Mouse (Mus musculus): ENCODE results near the gene Pigq.

Pigq gene

DNA sequence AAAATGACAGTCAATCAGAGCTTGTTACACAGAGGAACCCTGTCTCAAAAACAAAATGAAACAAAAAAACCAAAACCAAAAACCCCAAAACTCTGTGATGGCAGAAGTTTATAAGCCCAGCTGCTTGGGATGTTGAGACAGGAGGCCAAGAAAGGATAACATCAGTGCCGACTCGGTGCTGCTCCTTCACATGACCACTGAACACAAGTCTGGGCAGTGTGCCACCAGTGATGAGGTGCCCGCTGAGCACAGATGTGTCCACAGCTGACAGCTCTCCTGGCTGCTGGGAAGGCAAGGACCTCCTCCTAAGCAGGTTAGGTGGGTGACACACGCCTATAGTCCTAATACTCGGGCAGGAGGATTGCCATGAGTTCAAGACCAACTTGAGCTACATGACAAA is 22.6 kb downstream of the Pigq start:
- DNase-seq (ENCODE audit: low spot score): no peak

DNA sequence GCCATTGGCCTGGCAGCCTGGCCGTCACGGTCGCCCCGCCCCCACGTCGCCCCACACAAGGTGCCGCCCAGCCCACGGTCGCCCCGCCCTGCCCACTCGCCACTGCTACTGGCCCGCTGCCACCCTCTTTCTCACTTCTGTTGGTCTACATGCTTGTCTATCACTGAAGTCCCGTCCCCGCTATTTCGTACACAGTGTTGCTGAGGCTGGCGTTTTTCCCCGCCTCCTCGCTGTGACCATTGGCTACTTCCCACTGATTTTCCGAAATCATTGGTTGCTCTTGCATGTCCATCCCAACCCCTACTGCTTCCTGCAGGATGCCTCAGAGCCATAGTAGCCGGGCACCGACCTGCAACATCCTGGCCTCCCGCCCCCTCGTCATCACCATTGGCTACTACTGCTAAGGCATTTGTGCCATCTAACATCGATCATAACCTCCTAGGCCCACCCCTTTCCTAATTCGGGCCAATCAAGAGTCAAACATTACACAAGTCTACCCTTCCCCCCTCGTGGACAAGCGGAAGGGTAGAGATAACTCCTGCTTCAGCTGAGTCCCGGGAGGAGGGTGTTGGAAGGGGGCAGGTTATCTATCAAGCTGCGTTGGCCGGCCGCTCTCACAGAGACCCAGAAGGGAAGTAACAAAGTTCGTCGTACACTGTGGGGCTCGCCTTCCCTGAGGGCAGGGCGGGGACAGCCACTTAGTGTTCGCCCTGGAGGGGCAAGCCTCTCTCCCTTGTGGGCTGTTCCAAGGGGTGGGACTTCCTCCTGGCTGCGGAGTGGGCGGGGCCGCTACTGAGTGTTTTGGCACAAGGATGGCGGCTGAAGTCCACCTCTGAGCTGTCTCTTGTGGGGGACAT is 24.7 kb downstream of the Pigq start:
- DNase-seq (ENCODE audit: low spot score): peak; percentile 100

DNA sequence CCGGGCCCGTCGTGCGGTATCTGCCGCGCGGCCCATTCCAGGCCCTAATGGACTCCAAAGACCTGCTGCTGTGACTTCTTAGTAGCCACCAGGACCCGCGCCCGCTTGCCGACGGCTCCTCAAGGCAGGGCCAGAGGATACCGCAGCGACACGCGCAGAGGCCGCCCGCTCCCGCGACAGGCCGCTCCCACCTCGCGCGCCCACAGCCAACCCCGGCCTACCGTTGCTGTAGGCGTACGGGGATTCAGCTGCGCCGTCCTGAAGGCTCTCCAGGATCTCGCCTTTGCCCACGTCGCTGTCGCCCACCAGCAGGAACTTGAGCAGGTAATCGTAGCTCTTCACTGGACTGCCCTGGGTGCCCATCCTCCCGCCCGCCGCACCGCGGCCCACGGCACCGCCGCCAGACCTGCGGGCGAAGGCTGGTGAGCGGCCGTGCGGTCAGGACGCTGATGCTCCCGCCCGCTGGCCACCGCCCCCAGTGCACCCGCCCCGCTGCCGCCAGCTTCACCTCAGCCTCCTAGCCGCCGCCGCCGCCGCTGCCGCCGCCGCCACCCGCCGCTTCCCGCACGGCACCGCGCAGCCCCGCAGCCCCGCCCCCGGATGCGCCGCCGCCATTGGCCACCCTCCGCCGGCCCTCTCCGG is 25.5 kb downstream of the Pigq start, which contains the start of gene Rab40c:
Gene Rab40c, minus strand, starts transcription at position 584 of the 642 bp plus-strand sequence.
- DNase-seq (ENCODE audit: low spot score): no peak

DNA sequence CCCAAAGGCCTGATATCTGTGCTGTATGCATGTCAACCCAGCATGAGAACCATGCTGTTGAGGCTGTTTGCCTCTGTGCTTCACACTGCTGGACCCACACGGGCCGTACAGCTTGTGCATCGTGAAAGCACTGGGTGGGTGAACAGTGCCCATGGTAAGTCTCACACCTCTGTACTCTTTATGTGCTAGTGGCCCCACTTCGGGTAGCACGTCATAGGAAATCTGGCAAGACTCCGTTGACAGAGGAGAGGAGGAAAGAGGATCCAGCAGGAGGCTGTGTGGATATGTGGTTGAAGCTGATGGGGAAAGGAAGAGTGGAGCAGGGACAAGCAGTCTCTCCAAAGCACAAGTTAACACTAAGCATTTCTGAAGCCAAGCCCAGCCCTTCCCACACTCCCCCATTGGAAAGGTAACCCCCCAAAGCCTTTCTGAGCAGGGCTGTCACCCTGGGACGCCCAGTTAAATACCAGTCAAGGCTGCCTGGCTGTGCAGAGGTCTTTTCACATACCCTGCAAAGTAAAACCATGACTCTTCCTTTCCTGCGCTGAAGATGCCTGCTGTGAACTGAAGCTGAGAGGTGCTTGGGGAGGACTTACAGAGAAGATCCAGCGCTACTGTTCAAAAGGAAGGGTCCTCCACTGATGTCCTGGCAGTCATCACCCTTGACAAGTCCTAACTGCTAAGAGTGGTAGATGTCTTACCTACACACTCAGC is 26.5 kb downstream of the Pigq start:
- DNase-seq (ENCODE audit: low spot score): no peak

DNA sequence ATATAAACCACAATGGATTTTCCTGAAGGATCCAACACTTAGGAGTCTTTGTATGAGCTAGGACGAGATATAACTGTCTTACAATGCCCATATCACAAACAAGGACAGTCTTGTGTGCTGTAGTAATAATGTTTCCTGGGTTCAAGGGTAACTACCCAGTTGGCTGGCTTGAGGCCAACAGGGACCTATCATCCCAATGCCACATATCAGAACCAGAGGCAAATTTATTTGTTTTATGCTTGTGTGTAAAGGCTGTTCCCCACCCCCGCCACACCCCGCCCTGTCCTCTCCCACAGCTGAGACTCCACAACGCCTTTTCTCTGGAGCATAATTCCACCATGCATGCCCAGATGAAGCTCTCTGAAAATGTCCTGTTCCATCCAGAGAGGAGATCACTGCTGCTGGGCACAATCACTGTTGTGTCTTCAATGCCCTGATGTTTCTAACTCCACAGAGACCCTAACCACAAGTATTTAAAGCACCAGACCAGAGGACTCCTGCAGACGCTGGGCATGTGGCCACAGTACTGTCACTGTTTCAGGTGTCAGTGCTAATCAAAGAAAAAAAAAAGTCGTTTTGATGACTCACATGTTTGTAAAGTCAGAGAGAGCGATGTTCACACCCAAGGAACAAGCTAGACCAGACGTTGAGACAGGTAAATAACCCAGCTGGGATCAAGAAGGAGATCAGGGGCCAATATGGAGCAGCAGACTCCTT is 27.6 kb downstream of the Pigq start:
- no peak for DNase-seq (ENCODE audit: low spot score)

DNA sequence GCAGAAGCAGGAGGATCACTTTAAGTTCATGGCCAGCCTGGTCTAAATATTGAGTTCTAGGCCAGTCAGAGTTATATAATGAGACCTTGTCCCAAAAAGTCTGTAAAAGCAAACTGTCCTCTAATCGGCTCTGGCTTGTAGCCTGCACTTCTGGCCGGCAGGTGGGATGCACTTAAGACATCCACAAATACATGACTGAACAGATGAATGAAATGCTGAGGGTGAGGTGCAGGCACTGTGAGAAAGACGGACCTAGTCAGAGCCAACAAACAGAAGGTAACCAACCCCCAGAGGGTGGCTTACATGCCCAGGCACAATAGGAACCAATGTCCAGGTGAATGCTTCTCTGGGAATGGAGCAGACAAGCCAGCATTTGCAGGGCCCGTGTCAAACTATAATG is 30.4 kb downstream of the Pigq start:
- no peak for DNase-seq (ENCODE audit: low spot score)

DNA sequence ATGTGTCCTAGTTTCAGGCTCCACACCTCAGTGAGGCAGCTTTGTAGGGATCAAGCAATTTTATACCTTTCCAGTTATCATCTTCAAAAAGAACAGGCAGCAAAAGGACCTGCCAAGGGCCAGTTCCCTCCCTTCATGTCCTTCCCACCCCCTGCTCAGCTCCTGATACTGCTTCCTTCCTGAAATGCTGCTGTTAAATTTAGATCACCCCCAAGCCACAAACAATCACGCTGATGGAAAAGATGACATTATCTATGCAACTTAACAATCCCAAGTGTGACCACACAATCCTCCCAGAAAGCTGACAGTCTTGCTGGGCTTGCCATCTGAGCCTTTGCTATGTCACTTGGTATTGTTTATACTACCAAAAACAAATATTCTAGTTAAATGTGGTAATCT is 30.9 kb downstream of the Pigq start:
- DNase-seq (ENCODE audit: low spot score): no peak

DNA sequence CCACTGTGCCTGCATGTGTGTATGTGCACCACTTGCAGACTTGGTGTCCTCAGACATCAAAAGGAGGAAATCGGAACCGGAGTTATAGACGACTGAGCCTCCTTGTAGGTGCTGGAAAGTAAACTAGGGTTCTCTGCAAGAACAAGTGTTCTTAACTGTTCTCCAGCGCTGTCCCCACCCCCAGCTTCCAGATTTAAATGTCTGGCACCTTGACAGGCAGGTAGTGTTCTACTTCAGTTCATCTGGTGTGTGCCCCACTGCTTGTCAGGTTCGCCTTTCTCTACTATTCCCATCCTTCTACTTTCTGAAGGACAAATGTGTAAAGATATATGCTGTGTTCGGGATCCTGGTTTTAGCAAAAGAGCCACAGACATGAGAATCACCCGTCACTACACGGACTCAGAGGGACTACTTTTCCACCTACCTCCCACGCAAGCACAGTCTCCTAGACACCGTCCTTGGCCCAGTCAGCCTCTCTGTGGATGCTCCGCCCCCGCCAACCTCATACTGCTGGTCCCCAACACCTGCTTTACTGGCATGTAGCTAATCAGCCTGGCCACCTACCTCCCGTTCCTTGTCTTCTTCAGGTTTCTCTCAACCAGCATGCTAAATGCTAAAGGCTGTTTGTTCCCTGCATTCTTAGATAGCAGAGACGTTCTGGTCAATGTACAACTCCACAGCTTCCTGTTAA is 31.4 kb downstream of the Pigq start:
- peak; percentile 12 for DNase-seq (ENCODE audit: low spot score)

DNA sequence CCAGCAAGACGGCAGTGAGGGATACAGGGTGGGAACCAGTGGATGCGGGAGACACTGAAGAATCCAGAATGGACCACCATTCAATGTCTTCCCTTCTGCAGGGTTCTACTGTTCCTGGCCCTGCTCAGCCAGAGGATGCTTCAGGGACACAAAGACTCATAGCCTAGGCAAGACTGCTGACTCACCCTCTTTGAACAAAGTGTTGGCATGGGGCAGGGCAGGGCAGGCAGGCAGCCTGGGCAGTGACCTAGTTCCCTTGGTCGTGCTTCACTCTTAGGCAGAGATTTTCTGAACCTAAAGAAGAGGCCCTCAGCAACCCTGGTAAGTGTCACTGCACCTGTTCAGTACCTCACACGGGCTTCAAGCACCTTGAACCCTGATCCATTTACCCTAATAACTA is 32.9 kb downstream of the Pigq start:
- DNase-seq (ENCODE audit: low spot score): no peak

DNA sequence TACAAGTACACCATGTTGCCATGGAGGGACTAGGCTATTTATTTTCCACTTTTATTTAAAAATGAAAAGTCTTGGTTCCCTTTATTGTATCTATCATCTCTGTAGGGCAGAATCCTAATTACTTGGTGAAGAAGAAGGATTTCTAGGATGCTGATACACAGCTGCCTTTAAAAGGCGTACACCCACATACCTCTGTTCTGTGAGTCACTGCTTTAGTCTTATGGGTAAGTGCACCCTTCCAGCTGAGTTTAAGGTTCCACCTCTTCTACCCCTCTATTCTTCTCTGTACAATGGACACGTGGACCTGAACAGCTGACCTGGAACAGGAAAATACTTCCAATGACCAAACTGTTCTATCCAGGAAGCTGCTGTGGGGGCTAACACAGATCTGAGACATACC is 37.1 kb downstream of the Pigq start:
- no peak for DNase-seq (ENCODE audit: low spot score)

DNA sequence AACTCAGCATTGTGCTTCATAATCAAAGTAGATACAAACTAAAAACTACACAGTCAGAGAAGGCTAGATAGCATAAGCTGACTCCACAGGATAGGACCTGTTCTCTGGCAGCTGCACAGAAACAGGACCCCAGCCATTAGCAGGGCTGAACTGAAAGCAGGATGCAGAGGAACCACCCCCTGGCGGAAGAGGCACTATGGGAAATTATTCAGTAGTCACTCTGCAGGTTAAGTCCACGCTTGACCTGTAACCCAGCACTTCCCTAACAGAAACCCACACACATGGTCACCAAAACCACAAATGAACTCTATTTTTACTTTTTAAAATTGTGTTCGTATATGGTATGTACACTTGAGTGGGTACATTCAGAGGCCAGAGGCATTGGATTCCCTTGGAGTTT is 41.7 kb downstream of the Pigq start:
- DNase-seq (ENCODE audit: low spot score): no peak

DNA sequence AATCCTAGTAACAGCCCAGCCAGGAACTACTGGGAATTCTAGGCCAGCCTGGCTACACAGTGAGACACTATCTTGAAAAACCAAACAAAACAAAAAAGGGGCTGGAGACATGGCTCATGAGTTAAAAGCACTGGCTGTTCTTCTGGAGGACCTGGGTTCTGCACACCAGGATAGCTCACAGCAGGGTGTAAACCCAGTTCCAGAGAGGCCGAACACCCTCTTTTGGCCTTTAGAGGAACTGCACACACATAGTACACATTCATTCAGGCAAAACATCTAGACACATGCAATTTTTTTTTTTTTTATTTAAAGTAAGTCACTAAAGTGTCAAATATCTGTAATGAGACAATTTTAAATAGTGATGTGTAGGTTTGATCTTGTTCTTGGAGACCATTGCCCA is 44.5 kb downstream of the Pigq start:
- DNase-seq (ENCODE audit: low spot score): no peak

DNA sequence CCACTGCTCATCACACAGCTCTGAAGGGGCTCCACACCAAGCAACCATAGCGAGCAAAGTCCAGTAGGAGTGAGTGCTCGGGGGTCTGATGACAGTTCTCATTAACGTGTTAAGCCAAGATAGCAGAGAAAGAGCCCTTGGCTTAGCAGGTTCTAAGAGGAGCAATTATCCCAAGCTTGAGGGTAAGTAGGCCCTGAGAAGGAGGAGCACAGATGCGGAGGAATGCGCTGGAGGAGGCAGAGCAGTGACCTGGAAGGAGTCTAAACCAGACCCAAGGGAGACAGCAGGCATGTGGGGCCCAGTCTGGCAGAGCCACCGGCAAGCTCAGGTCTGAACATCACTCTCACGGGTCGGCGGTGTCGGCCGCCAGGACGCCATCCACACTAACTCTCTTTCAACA is 48.8 kb downstream of the Pigq start:
- no peak for DNase-seq (ENCODE audit: low spot score)

DNA sequence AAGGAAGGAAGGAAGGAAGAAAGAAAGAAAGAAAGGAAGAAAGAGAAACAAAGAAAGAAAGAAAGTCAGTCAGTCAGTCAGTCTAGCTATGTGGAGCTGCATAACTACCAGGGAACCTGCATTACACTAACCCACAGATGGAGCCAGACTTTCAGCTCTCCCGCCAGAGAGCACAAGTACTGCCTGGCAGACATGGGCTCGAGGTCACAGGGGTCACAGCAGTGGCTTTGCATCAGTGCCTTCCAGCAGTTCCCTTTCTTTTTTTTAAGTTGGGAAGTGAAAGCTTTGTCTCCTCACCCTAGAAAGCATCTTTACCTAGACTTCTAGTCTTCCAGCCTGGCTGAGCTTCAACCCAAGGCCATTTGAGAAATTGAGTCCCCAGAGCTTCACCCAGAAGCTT is 49.3 kb downstream of the Pigq start:
- no peak for DNase-seq (ENCODE audit: low spot score)

DNA sequence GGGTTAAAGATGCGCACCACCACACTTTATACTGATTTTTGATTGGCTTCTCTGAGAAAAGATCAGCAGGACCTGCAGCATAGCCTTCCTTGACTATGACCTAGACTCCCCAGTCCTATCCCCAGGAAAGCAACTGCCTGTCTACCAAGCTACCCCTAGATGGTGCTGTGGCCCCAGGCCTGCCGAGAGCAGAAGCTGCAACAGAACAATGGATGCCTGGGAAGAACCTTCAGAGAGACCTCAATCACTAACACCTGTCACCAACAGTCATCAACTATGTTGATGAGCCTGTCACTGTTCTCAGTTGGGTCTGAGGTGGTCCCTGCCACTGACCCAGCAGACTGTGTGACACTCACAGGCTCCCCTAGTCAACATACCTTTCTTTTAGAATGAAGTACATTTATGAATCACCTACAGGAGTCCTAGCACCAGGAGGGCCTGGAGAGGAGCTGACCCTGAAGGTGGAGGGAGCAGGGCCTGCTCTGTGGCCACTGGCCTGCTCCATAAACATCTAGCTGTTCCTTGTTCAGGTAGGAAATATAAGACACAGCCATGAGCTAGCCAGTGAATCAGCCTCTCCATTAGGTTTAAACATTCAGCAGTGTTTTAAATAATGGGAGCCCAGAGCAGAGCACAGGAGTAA is 50.6 kb downstream of the Pigq start:
- DNase-seq (ENCODE audit: low spot score): peak; percentile 66

DNA sequence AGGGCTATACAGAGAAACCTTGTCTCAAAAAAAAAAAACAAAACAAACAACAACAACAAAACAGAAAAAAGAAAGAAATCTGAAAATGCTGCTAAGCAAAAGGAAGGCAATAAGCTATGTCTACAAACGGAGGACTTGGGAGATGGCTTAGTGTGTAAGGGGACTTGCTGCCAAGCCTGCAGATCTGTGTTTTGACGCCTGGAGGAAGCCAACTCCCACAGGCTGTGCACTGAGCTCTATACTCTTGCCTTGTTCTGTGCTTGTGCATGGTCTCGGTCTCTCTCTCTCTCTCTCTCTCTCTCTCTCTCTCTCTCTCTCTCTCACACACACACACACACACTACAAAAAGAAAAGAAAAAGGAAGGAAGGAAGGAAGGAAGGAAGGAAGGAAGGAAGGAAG is 55.9 kb downstream of the Pigq start:
- DNase-seq (ENCODE audit: low spot score): no peak

DNA sequence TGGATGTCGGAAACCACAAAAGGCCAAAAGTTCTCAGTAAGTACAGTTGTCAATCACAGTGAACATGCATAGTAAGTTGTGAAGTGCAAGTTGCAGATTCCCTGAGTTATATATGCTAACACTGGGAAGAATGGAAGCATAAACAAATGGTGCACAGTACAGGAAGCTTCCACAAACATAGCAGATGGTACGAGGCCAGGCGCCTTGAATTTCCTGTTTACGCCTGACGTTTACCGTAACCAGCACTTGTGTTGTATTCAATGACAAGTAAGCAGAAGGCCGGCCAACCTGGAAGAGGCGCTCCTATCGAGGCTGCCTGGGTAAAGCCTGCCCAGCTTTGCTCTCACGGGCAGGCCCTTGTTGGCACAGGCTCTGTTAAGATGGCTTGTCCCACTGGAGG is 57.3 kb downstream of the Pigq start:
- no peak for DNase-seq (ENCODE audit: low spot score)

DNA sequence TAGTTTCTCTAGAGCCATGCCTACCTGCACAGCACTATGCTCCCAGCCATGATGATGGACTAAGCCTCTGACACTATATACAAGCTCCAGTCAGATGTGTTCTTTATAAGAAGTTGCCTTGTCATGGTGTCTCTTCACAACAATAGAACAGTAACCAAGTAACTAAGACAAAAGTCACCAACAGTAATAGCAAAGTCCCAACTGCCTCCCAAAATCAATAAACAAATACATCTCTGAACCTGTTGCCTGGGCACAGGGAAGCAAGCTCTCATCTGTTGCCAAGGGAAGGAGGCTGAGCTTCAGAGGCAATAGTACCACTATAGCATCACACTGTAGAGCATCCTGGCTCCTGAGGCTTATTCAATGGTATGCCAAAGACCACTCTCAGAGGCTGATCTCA is 57.9 kb downstream of the Pigq start:
- no peak for DNase-seq (ENCODE audit: low spot score)

DNA sequence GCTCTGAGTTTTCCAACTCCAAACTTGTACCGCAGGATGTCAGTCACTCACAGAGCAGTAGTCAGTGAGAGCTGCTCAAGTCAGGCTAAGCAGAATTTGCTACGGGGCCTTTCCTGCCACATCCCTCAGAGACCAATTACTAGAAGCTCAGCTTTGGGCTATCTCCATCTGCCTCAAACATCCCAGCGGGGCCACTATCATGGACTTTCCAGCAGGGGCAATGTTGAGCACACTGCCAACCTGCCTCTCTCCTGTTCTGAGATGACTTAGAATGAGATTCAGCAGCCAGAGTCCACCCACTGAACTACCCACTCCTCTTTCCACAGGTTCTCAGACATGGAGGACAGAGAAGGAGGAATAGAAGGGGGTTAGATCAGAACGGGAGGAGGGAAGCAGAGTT is 59.1 kb downstream of the Pigq start:
- no peak for DNase-seq (ENCODE audit: low spot score)

DNA sequence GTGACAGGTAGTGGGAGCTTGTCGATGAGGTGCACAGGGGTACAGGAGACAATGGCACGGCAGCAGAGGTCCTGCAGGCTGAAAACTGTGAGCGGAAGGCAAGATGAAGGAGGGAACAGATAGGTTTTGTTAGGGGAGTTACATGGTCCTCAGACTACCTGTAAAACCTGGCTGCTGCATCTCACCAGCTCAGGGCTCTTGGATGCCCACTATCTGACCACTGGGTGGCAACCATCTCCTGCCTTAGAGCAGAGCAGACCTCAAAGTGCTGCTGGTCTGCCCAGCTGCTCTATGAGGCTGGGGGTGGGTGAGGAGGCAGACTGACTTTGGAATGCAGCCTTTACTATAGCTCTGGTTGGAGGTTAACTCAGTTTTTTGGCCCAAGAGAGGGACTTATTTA is 60.9 kb downstream of the Pigq start:
- DNase-seq (ENCODE audit: low spot score): no peak

DNA sequence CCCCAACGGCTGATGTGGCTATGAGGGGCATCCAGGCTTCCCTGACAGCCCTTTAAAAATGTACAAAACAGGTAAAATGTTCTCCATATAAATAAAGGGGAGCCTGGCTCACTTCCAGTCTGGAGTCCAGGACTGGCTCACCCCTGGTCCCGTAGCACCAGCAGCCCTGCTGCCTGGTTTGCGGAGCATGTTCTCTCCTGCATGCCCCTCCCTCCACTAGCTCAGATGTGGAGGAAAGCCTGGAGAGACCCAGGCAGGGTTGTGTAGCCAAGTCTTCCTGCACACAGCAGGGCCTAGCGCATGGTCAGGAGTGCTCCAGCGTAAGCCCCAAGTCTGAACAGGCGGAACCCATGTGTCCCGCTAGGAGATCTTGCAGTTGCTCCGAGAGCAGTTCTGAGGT is 61.5 kb downstream of the Pigq start:
- DNase-seq (ENCODE audit: low spot score): no peak
